Mouse (Mus musculus): ENCODE measurements around the gene Ctrl.

DNA sequence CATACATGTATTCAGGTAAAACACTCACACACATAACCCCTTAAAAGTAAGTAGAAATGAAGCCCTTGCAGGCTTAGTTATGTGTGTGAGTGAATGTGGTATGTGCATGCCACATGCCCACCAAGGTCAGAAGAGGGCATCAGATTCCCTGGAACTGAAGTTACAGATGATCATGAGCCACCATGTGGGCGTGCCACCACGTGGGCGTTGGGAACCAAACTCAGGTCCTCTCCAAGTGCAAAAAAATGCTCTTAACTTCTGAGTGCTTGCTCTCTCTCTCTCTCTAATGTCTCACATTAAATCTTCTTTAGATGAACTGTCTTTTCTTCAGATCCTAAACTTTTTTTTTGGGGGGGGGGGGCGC, 4.6 kb upstream of the Ctrl start, which contains the start of gene Psmb10:
- TF ChIP-seq CTCF (IDR thresholded peaks at IDR 0.05; ENCODE audit: control insufficient read depth, insufficient read depth, insufficient read length), result no peak
- peak; percentile 71 for TF ChIP-seq USF1 (IDR thresholded peaks at IDR 0.05; ENCODE audit: low read depth)
- TF ChIP-seq MAX (IDR thresholded peaks at IDR 0.05), result peak; percentile 95
